Mouse (Mus musculus): ENCODE measurements around the gene Naa15. TPM values are rescaled to one million over a fixed set of nuclear protein-coding genes. Genes with fewer than 3 reads are reported as not detected.
A peak's percentile ranks its signal among the peaks of the same experiment; 100 is the strongest.
"Not testable (repeated sequence)": the region's sequence is repeated elsewhere in the genome, so short reads cannot be mapped to it uniquely, and the experiment has no call there.

Naa15 gene
- total RNA-seq (2021) = 10 to 100 TPM; 54.2 to 54.9 TPM
- long read RNA-seq, experiment 1, full-length matches to known transcripts = 8 of 48 reads
- long read RNA-seq, experiment 1, partial matches to known transcripts = 21 of 48 reads
- long read RNA-seq, experiment 1, other reads (novel, unspliced or antisense) = 19 of 48 reads
- long read RNA-seq, experiment 2, full-length matches to known transcripts = 4 of 29 reads
- long read RNA-seq, experiment 2, partial matches to known transcripts = 2 of 29 reads
- long read RNA-seq, experiment 2, other reads (novel, unspliced or antisense) = 23 of 29 reads

- DNase-seq = peak; percentile 98 to 99
These were observed at the start of gene Naa15 for GRCm38 (mm10) chr3:51415098-51416072. TSS of gene Naa15 (plus strand) at chr3:51415148.

GRCm38 (mm10) chr3:51365517-51365882, 49.4 kb upstream of the Naa15 start:
- DNase-seq = no peak

DNA sequence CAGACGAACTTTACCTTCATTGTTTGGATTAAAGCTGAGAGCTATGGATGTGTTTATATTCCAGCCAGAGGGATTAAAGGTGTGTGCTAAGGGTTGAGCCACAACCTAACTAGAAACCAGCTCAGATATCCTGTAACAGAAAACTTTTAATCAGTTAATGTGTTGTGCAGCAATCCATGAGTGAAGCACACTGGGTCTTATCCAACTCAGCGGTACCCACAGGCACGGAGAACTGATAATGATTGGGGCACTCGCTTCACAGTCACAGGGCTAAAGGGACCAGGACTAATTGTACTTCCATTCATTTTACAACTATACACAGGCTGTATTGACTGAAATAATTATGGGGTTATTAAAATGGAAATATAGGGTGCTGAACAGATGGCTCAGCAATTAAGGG, 48.0 kb upstream of the Naa15 start:
- no peak for DNase-seq

DNA sequence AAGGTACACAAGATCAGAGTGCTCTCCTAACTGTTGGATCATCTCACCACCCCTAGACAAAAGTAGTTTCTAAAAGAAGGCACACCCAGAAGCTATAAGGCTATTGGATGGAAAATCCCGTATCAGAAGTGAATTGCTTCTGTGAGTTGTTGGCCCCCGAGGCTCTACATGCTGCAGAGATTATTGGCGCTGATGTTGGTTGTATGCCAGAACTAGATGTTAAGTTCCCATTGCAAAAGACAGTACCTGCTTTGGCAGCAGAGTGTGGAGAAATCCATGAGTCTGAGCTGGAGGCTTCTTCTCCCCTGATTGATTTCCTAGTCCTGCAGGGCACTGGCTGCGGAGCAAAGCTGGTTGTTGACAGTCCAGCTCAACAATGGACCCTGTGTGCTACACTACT, 46.9 kb upstream of the Naa15 start:
- DNase-seq = no peak

GRCm38 (mm10) chr3:51371826-51372225, 43.1 kb upstream of the Naa15 start:
- DNase-seq = no peak

GRCm38 (mm10) chr3:51372883-51373282, 42.1 kb upstream of the Naa15 start:
- peak; percentile 69 to 73 for DNase-seq

DNA sequence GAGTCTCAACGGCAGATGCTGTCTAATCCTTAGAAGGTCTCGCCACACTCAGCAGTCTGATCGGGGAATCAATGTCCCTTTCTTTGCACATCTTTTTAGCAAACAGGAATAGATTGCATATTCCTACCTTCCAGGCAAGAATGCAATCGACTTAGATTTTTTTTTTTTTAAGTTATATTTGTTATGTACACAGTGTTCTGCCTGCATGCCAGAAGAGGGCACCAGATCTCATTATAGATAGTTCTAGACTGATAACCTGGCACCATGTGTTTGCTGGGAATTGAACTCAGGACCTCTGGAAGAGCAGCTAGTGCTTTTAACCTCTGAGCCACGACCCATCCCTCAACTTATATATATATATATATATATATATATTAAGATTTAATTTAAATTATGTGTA, 41.4 kb upstream of the Naa15 start:
- DNase-seq = no peak

GRCm38 (mm10) chr3:51375307-51376265, 39.4 kb upstream of the Naa15 start:
- peak; percentile 63 to 72 for DNase-seq

DNA sequence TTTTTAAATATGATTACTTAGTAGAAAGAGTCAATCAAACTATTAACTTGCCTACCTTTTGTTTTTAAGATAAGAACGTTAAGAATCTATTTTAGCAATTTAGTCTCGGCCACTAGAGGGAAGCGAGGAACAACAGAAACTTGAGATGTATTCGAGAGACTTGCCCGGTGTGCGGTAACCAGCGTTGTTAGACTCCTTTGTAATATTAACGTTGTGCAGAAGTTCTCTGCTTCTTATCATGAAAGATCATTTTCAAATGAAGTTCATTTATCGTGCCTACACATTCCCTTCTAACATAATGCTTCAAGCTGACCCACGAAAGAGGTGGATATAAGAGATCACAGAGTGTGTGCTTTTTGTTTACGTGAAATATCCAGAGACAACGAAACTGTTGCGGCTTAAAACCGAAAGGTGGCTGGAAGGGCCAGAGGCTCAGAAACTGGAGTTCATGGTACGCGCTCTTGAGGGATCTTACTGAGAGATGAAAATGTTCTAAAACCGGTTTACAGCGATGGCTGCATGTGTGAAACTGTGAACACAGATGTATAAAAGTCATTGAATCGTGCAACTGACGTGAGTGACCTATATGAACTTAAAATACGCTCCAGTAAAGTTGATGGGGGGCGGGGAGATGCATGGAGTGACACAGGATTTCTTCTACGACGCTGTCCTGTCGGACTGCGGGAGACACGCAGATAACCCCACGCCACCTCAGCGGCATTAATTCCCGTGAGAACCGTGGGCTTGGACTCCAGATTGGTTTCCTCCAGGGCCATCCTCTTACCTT, 36.9 kb upstream of the Naa15 start:
- peak in 1 of 2 experiments; percentile 50 for DNase-seq

- DNase-seq = no peak
These were observed 36.3 kb upstream of the Naa15 start for GRCm38 (mm10) chr3:51378665-51378946.

GRCm38 (mm10) chr3:51379786-51380659, 34.9 kb upstream of the Naa15 start:
- DNase-seq = no peak

GRCm38 (mm10) chr3:51380660-51381014, 34.3 kb upstream of the Naa15 start:
- no peak for DNase-seq

GRCm38 (mm10) chr3:51383409-51383808, 31.5 kb upstream of the Naa15 start:
- DNase-seq = no peak

- DNase-seq = peak; percentile 47 to 69
These were observed 28.4 kb upstream of the Naa15 start for GRCm38 (mm10) chr3:51386441-51387133.

DNA sequence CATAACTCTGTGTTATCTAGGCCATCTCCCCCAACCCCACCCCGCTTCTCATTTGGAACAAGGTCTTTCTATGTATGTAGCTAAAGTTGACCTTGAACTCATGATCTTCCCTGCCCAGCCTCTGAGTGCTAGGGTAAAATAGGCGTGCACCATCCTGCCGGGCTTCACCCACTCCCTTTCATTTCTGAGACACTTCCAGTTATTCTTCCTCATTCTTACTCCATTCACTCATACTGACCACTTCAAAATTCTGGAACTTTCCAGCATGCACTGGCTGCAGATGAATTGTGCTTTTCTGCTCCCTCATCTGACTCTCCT, 27.9 kb upstream of the Naa15 start:
- DNase-seq = no peak

- no peak for DNase-seq
These were observed 27.0 kb upstream of the Naa15 start for GRCm38 (mm10) chr3:51387868-51388381.

- DNase-seq = no peak
These were observed 26.0 kb upstream of the Naa15 start for GRCm38 (mm10) chr3:51388904-51389303.

DNA sequence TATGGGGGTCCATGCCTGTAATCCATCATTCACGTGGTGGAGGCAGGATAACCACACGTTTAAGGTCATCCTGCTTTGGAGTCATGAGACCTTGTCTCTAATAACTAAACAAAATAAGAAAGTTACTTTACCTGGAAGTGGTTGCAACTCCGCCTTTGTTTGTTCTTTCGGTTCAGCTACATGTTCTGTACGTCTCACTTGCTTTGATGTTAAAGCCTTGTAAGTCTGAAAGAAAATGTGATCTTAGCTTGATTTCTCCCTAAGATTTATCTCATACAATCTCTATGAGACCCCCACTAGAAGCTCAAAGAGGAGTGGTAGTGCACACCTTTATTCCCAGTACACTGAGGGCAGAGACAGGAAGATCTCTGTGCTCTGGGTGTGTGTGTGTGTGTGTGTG, 23.9 kb upstream of the Naa15 start:
- DNase-seq = no peak

DNA sequence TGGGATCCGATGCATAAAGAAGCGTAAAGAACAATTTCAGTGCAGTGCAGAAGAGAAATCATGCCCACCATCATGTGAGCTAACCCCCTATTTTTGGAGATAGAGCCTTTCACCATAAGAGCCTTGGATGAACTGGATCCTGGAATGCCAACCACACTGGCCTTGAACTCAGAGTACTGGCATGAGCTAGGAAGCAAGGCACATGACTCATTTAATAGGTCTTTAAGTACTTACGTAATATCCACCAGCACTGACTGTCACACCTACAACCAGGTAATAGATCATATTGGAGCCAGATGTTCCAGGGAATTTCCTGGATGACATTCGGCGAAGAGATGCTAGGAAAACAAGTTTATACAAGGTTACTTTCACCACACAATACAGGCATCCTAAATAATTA, 23.4 kb upstream of the Naa15 start:
- peak; percentile 57 to 77 for DNase-seq

DNA sequence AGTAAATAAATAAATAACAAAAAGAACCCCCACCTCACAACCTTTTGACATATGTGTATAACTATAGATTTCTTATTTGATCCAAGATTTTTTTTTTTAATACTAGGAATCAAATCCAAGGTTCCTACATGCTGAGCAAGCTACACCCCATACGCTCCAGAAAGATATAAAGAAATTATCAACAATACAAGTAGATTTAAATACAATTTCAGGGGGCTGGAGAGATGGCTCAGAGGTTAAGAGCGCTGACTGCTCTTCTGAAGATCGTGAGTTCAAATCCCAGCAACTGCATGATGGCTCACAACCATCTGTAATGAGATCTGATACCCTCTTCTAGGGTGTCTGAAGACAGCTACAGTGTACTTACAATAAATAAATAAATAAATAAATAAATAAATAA, 21.9 kb upstream of the Naa15 start:
- not testable (repeated sequence) for DNase-seq

Data from adrenal gland, postnatal 36 days (tissue).